Mouse (Mus musculus): Measurements from ENCODE around the gene Olfr433. TPM values are rescaled to one million over a fixed set of nuclear protein-coding genes. Genes with fewer than 3 reads are reported as not detected.

Olfr433 gene
- polyA plus RNA-seq, 1 experiment from 2014 or later: not detected

DNA sequence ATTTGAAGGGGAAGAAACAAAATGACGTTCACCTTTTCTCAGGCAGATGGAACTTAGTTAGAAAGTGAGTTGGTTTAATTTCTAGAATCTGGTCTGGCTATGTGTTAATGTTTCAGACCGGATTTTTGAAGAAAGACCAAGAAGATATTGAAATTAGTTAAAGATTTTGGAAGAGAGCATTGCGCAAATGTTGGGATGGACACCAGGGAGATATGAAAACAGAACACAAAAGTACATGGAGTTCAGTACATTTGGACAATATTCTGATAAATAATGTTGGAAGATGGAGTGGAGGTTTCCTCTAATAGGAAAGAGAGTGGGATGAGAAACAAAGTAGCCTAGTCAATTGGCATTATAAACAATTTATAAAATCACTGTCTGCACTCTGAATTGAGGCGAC is 11.0 kb downstream of the Olfr433 start:
- H3K9me3 ChIP-seq (replicated peaks): no peaks in the 10 kb centered on the region
- no peak for DNase-seq (ENCODE audit: low spot score)
- H3K4me3 ChIP-seq: no peak overlapping the region
- H3K27me3 ChIP-seq (ENCODE audit: low read depth, poor library complexity, severe bottlenecking): no peaks in the 10 kb centered on the region
- WGBS: 94% methylated on average over 4 of the region's 4 CpGs
- H3K4me1 ChIP-seq: no peaks in the 10 kb centered on the region
- H3K27ac ChIP-seq: no peak overlapping the region
- H3K36me3 ChIP-seq: no peaks in the 10 kb centered on the region

GRCm38 (mm10) chr1:174051931-174052536 is 11.5 kb downstream of the Olfr433 start:
- 84% methylated on average over 5 of the region's 5 CpGs for WGBS
- no peaks in the 10 kb centered on the region for H3K27me3 ChIP-seq (ENCODE audit: low read depth, poor library complexity, severe bottlenecking)
- no peak overlapping the region for H3K4me3 ChIP-seq
- no peak for DNase-seq (ENCODE audit: low spot score)
- no peaks in the 10 kb centered on the region for H3K36me3 ChIP-seq
- no peaks in the 10 kb centered on the region for H3K9me3 ChIP-seq (replicated peaks)
- no peak overlapping the region for H3K27ac ChIP-seq
- H3K4me1 ChIP-seq: no peaks in the 10 kb centered on the region

GRCm38 (mm10) chr1:174052981-174053380 is 12.5 kb downstream of the Olfr433 start:
- no peaks in the 10 kb centered on the region for H3K4me1 ChIP-seq
- WGBS: 90% methylated on average over 3 of the region's 3 CpGs
- no peaks in the 10 kb centered on the region for H3K36me3 ChIP-seq
- no peaks in the 10 kb centered on the region for H3K27me3 ChIP-seq (ENCODE audit: low read depth, poor library complexity, severe bottlenecking)
- no peak overlapping the region for H3K27ac ChIP-seq
- H3K9me3 ChIP-seq (replicated peaks): no peaks in the 10 kb centered on the region
- no peak for DNase-seq (ENCODE audit: low spot score)
- no peak overlapping the region for H3K4me3 ChIP-seq

DNA sequence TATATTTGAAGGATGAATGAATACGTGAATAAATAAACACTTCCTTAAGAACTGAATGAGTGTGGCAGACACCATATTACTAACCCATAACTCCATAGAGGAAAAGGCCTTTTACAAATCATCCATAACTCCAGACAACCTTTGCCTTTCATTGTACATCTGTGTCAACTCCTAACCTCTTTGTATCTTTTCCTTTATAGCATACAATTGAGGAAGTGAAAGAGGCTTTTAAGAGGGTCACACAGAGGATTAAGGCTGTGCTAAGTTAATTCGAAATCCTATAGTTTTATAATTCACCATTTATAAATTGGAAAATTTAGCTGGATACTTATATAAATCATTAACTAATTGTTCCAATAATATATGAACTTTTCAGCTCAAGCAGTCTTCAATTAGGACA is 14.7 kb downstream of the Olfr433 start:
- H3K27ac ChIP-seq: no peak overlapping the region
- no peaks in the 10 kb centered on the region for H3K27me3 ChIP-seq (ENCODE audit: low read depth, poor library complexity, severe bottlenecking)
- H3K36me3 ChIP-seq: no peaks in the 10 kb centered on the region
- no peak overlapping the region for H3K4me3 ChIP-seq
- no peak for DNase-seq (ENCODE audit: low spot score)
- WGBS: 88% methylated on average over 2 of the region's 2 CpGs
- no peaks in the 10 kb centered on the region for H3K9me3 ChIP-seq (replicated peaks)
- H3K4me1 ChIP-seq: no peaks in the 10 kb centered on the region

- Histone ChIP-seq H3K9me3 (replicated peaks) (no peaks in the 10 kb centered on the region), H3K4me1 (no peaks in the 10 kb centered on the region), H3K27ac (no peak within 1 kb of the TSS), H3K4me3 (no peak within 1 kb of the TSS), H3K36me3 (no peaks in the 10 kb centered on the region), H3K27me3 (ENCODE audit: low read depth, poor library complexity, severe bottlenecking) (no peaks in the 10 kb centered on the region)
- no peak for DNase-seq (ENCODE audit: low spot score)
- WGBS: 95% methylated on average over 3 of the region's 3 CpGs
Measured at GRCm38 (mm10) chr1:174066305-174066704, 25.8 kb downstream of the Olfr433 start, which contains the start of gene Olfr430. Gene Olfr430 (plus strand): TSS chr1:174066605.

DNA sequence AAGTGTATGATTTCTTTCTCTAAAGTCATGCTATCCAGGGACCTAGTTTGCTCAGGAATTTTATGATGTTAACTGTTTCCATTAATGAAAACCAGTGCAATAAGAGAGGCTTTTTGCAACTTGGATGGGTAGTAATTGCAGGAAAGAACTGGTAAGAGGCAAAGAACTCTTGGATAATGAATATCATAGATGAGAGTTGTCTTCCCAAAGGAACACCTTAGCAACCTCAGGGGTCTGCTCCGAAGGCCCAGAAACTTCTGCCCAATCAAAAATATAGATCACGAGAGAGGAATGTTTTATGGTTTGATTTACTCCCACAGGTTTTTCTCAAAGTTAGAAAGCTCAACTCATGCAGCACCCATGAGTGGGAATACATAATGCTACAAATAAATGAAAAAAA is 43.5 kb downstream of the Olfr433 start, which contains the start of gene Olfr429:
Olfr429 (plus strand) TSS at position 301 of the 400 bp plus-strand sequence.
- H3K27ac ChIP-seq: no peak within 1 kb of the TSS
- no peaks in the 10 kb centered on the region for H3K27me3 ChIP-seq (ENCODE audit: low read depth, poor library complexity, severe bottlenecking)
- no peaks in the 10 kb centered on the region for H3K36me3 ChIP-seq
- no peak for DNase-seq (ENCODE audit: low spot score)
- WGBS: 95% methylated on average over 2 of the region's 2 CpGs
- no peaks in the 10 kb centered on the region for H3K4me1 ChIP-seq
- H3K4me3 ChIP-seq: no peak within 1 kb of the TSS
- no peaks in the 10 kb centered on the region for H3K9me3 ChIP-seq (replicated peaks)

Other genes with a start within 250 kb of the Olfr433 start
- gene Ifi211, start 127.7 kb upstream of the Olfr433 start, polyA plus RNA-seq (2016; fragmentation: Nextera tagmentation; extraction: Ambion mirVana): 0.19 TPM in 1 of 2 replicates, not detected in the other
- 0.43 TPM in 1 of 2 replicates, not detected in the other for gene Mndal, start 98.2 kb upstream of the Olfr433 start, polyA plus RNA-seq (2016; fragmentation: Nextera tagmentation; extraction: Ambion mirVana)
- gene Ifi203, start 98.0 kb upstream of the Olfr433 start, polyA plus RNA-seq (2016; fragmentation: Nextera tagmentation; extraction: Ambion mirVana): not detected in 2 replicates
- not detected in 2 replicates for gene Ifi202b, start 58.0 kb upstream of the Olfr433 start, polyA plus RNA-seq (2016; fragmentation: Nextera tagmentation; extraction: Ambion mirVana)
- not detected in 2 replicates for gene Ifi205, start 8.9 kb upstream of the Olfr433 start, polyA plus RNA-seq (2016; fragmentation: Nextera tagmentation; extraction: Ambion mirVana)
- gene Olfr432, start 8.5 kb downstream of the Olfr433 start, polyA plus RNA-seq (2016; fragmentation: Nextera tagmentation; extraction: Ambion mirVana): not detected in 2 replicates
- gene Olfr430, start 25.9 kb downstream of the Olfr433 start, polyA plus RNA-seq (2016; fragmentation: Nextera tagmentation; extraction: Ambion mirVana): not detected in 2 replicates
- not detected in 2 replicates for gene Olfr429, start 43.6 kb downstream of the Olfr433 start, polyA plus RNA-seq (2016; fragmentation: Nextera tagmentation; extraction: Ambion mirVana)
- gene Olfr427, start 56.2 kb downstream of the Olfr433 start, polyA plus RNA-seq (2016; fragmentation: Nextera tagmentation; extraction: Ambion mirVana): not detected in 2 replicates
- gene Olfr231, start 80.5 kb downstream of the Olfr433 start, polyA plus RNA-seq (2016; fragmentation: Nextera tagmentation; extraction: Ambion mirVana): not detected in 2 replicates
- not detected in 2 replicates for gene Olfr424, start 90.8 kb downstream of the Olfr433 start, polyA plus RNA-seq (2016; fragmentation: Nextera tagmentation; extraction: Ambion mirVana)
- gene Olfr420, start 114.9 kb downstream of the Olfr433 start, polyA plus RNA-seq (2016; fragmentation: Nextera tagmentation; extraction: Ambion mirVana): not detected in 2 replicates
- 1.4 TPM in 2 replicates for gene Spta1, start 132.1 kb downstream of the Olfr433 start, polyA plus RNA-seq (2016; fragmentation: Nextera tagmentation; extraction: Ambion mirVana)
- gene Olfr419, start 211.4 kb downstream of the Olfr433 start, polyA plus RNA-seq (2016; fragmentation: Nextera tagmentation; extraction: Ambion mirVana): not detected in 2 replicates